Mouse (Mus musculus): ENCODE results near the gene Adam12.

- no peak for TF ChIP-seq CTCF (IDR thresholded peaks at IDR 0.05; ENCODE audit: extremely low read depth, insufficient read length, insufficient replicate concordance, low read depth, low read length)
- no peak for TF ChIP-seq POLR2A (IDR thresholded peaks at IDR 0.05; ENCODE audit: low read depth, low read length)
Measured at GRCm38 (mm10) chr7:133919918-133920317, 312.0 kb downstream of the Adam12 start.
